Mouse (Mus musculus): ENCODE data around the gene Klhl36.
A peak's percentile ranks its signal among the peaks of the same experiment; 100 is the strongest.

The Klhl36 gene

DNA sequence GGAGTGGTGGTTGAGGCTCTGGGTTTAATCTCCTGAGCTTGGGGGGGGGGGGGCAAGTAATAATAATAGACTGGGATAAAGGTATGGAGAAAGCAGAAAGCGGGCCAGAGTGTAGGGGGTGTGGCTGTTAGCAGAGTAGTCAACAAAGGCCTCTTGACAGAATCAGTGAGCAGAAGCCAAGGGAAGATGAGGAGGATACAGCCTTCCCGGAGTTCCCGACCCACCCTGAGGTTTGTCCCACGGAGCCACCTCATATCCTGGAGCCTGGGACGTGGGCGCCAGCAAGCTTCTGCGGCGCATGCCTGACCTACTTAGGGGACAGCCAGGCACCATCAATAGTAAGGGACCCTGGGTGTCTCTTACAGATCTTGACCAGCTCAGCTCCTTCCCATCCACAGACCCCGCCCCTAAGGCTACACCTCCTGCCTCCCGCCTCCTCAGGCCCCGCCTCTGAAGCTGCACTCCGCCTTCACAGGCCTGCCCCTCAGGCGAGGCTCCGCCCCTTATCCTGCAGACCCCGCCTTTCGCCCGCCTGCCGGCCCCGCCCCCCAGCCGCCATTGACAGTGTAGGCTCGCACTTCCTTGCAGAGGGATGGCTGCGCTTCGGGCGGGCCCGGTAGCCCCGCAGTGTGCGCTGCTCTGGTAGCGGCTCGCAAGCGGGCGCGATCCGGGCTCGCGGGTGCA lies at the start of gene Klhl36:
Gene Klhl36, plus strand, starts transcription at position 561 of the 684 bp plus-strand sequence.
- peak; percentile 97 to 99 for DNase-seq

DNA sequence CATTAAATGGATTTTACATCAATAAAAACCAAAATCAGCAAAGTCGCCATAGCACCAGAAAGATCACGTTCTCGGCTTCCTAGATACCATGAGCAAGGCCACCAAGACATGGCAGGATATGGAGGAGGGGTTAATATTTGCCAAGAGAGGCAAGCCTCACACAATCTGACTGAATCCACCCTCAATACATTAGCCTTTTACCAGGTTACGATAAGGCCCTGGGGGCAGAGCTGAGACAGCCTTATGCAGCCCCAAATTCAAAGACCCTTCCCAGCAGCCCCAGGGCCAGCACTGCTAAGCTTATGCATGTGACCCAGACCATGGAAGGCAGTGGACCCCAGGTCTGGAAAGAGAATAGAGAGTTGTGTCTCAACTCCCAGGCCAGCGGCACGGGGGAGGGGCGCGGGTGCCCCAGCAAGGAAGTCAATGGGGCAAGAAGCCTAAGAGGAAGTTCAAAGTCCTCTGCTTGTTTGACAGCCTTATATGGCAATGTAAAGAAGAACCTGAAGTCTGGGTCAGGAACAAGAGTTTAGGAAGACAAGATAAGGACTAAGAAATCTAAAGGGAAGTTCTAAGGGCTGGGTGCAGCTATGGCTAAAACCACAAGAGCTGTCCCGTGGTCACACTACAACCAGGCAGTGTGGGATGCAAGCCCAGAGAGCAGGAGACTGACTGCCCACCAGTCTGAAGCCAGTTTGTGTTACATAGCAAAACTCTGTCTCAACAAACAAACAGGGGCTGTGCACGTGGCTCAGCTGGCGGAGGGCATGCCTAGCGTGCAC lies 49.2 kb upstream of the Klhl36 start:
- DNase-seq, result no peak

- DNase-seq, result no peak
Measured at GRCm38 (mm10) chr8:119816219-119816618, 45.8 kb upstream of the Klhl36 start.

GRCm38 (mm10) chr8:119817446-119817845 lies 44.6 kb upstream of the Klhl36 start:
- DNase-seq, result no peak

DNA sequence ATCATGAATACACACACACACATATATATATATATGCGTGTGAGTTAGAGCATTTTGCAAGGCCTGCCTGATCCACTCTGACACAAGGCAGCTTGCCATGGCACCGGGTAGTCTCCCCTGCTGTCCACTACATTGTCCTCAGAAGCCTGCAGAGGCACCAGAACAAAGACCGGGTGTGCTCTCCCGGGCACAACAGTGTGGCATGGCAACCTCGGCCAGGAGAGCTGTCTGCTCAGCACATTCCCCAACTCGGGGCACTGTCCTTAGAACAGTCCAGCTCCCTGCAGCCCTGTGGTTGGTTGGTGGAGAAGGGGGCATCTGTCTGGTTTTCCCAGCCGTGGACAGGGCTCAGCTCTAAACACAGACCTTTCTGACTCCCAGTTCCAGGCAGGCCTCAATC lies 42.8 kb upstream of the Klhl36 start:
- DNase-seq, result peak in 1 of 2 experiments; percentile 61

- DNase-seq, result no peak
Measured at GRCm38 (mm10) chr8:119819976-119820375, 42.1 kb upstream of the Klhl36 start.

DNA sequence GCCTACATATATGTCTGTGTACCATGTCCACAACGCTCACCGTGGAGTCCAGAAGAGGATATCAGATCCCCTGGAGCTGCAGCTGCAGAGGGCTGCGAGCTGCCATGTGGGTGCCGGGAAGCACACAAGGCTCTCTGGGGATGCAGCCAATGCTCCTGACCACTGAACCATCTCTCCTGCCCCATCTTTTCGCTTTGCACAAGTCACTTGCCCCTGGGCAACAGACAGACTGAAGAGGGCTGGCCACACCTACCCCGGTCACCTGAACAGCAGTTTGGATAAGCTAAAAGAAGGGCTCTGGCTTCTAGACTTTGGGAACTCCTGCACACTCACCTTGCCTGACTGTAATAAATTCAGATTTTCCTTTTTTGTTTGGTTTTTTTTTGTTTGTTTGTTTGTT lies 40.4 kb upstream of the Klhl36 start:
- DNase-seq, result no peak

- no peak for DNase-seq
Measured at GRCm38 (mm10) chr8:119823278-119823677, 38.8 kb upstream of the Klhl36 start.

- peak in 1 of 2 experiments; percentile 49 for DNase-seq
Measured at GRCm38 (mm10) chr8:119824100-119824499, 38.0 kb upstream of the Klhl36 start.

DNA sequence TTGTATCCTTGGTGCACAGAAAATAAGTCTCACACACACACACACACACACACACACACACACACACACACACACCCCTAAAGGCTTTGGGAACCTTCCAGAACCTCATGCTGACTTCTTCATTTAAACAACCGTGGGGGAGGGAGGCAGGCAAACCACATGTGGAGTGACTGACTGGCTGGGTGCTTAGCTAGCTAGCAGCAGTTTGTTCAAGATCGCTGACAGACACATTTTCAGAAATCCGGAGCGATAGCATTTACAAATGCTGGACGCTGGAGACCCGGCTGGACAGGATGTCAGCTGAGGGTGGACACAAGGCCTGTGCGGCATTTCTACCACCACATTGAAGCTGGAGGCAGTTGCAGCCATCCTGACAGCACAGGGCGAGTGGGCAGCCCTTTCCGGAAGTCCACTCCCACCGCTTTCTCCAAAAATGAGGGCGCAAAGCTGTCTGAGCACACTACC lies 37.2 kb upstream of the Klhl36 start:
- no peak for DNase-seq

DNA sequence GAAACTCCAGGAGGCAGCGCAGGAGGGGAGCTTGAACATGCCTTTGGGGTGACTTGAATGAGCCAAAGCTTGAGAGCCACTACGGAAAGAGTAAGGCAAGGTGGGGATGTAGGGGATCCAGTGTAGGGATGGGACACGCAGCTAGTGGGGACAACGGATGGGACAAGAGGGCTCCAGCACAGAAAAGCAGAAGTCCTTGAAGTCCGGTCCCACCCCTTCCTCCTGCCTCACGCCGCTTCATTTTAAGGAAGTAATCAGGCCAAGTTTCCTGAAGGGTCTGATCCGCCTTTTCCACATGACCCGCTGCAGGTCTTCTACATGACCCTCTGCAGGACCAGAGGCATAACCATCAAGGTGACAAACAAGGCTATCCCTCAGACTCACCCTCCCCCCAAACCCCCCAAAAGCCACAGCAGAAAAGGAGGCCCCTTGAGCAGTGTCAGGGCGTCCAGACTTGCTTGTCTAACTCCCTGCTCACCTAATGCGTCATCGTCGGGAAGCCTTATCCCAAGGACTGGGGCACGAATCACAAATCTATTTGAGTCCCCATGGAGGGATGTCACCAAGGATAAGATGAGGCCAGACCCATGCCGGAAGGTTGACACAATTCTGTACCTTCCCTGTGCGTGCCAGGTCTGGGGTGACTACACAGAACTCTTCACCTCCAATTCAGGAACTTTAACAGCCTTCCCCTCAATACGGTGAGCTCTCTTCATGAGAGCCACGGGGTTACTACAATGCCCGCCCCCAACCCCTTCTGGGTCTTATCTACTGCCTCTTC lies 35.9 kb upstream of the Klhl36 start:
- no peak for DNase-seq

GRCm38 (mm10) chr8:119826982-119827381 lies 35.1 kb upstream of the Klhl36 start:
- DNase-seq, result no peak

GRCm38 (mm10) chr8:119827721-119828153 lies 34.3 kb upstream of the Klhl36 start:
- no peak for DNase-seq

GRCm38 (mm10) chr8:119829015-119829414 lies 33.1 kb upstream of the Klhl36 start:
- DNase-seq, result no peak

DNA sequence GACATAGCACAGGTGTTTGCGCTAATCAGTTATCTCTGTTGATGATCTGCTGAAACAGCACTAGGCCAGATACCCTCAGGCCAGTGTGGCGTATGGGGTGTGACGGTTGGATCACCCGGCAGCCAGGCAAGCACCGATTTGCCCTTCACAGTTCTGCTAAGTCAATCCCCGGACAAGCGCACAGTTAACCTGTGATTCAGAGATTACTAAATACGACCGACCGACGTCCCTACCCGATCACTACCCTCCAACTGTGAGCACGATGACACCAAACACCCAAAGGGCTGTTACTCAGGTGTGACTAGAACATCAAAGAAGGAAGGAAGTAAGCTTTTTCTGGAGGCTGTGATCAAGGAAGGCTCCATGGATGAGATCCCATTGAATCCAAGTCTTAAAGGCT lies 32.6 kb upstream of the Klhl36 start:
- DNase-seq, result no peak

DNA sequence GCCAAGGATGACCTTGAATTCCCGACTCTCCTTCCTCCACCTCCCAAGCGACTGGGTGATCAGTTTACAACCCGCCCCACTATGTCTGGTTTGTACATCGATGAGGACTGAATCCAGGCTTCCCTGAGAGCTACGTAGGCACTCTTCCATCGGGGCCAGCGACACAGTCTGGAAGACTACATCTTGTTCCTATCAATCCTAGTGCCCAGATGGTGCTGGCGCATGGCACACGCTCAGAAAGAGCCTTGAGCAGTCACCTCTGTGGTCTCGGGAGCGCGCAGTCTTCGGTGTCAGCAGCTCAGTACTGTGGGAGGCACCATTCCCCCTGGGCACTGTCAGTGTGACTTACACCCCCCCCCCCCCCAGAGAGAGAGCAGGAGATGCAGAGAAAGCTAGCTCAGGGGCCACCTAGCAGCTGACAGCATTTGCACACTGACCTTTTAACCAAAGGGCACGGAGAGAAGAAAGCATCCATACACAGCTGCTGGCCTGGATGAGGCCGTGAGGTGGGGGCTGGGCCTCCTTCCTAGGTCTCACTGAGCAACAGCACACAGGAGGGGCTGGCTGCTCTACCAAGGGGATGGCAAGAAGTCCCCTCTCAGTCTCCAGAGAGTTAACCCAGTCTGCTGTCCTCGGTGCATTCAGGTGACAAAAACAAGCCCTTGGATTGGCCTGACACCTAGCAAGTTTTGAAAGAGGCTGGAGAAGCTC lies 32.0 kb upstream of the Klhl36 start:
- peak in 1 of 2 experiments; percentile 53 for DNase-seq

DNA sequence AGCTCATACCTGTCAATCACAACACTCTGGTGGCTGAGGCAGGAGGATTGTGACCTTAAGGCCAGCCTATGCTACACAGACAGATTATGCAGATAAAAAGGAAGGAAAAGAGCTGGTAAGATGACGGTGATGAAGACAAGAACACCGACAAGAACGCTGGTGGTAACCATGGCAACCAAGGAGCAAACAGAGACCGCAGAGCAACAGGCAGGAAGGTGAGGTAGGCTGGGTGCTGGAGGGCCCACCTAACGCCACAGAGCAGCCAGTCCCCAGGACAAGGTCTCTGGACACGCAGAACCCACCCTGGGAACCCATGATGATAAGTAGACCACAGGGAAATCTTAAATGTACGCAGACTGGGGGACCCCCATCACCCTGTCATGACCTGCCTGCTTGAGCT lies 31.5 kb upstream of the Klhl36 start:
- no peak for DNase-seq

DNA sequence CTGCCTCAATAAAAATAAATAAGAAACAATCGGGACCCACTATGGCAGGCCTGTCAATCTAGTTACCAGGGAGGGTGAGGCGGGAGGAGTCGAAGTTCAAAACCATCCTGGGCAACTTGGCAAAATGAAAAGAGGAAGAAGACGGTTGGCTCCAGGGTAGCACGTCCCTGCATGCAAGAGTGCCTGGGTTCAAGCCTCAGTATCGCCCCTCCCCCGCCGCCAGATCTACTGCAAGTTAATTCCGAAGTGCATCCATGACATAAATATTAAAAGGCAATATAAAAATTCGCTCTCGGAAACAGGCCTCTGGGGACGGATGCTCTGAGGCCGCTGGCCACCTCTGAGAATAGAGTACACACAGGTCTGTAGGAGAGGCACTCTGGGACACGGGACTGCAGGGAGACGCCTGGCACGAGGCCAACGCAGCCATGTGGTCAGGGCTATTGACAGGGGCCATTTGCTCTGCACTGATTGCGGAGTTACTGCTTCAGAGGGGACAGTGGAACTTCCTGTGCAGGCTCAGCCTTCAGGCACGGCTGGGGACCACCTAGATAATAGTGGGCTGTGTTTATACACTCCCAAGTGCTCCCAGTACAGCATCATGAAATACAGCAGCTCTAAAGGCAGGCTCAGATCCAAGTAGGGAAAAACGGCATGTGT lies 30.6 kb upstream of the Klhl36 start:
- DNase-seq, result peak; percentile 71 to 84

- no peak for DNase-seq
Measured at GRCm38 (mm10) chr8:119832101-119832617, 29.9 kb upstream of the Klhl36 start.

DNA sequence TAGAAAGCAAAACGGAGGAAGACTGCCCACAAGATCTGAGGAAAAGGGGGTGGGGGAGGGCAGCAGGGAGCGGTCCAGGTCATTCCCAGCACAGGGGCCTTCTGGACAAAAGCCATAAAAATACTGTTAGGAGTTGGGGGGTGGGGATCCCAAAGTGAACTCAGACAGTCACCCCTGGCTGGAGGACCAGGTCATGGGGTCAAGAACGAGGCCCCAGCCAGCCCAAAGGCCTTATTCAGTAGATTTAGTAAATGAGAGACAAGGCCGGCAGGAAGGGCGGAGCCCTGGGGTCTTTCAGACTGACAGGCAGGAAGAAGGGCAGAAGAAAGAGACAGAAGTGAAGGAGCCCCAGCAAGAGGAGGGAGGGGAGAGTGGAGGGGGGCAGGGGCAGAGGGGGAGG lies 29.1 kb upstream of the Klhl36 start:
- DNase-seq, result no peak

- DNase-seq, result no peak
Measured at GRCm38 (mm10) chr8:119834676-119835075, 27.4 kb upstream of the Klhl36 start.

DNA sequence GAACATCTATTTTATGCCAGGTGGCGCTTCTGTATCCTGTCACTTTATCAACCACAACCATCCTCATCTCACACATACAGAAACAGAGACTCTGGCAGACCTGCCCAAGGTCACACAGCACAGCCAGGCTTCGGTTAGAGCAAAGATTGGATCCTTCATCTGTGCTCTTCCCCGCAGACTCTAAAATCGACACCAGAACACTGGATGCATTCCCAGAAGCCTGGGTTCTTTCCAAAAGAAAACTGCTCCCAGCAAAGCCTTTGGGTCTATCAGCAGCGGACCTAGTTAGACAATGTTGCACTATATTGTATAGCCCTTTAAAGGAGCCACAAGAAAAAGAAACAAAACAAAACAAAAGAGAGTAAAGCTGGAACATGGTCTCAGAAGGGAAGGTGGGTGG lies 26.8 kb upstream of the Klhl36 start:
- peak; percentile 54 to 65 for DNase-seq
